ENCODE assay signal across 8 mouse cellular contexts in the genomic region with DNA sequence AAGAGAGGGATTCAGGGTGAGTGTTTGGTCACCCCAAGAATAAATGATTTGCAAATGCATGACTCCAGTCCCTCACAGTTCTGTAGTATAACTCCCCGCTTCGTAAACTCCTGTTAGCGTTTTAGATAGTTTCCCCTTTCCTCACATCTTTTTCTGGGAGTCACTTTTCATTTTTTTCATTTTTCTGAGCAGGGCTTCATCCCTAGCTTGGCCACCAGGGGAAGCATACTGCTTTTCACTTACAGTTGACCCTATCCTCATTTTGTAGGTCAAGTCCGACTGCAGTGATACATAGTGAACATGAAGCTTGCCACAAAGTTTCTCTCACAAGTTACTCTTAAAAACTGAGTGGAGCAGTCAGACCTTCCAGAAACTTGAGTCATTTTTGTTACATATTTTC. TPM values are rescaled to one million over a fixed set of nuclear protein-coding genes. Genes with fewer than 3 reads are reported as not detected.
DNase-seq lines count a peak whose midpoint lies in the region; ATAC-seq and TF ChIP-seq lines count a peak whose summit lies in the region.

No protein-coding gene starts in this region.

- 47% methylated on average over 4 of the region's 4 CpGs for WGBS in forebrain, embryonic 13.5 days
- 19% methylated on average over 4 of the region's 4 CpGs for WGBS in intestine, embryonic 14.5 days
- WGBS in liver, postnatal 0 days (ENCODE audit: insufficient replicate concordance), result 19% methylated on average over 4 of the region's 4 CpGs
- WGBS in neural tube, embryonic 13.5 days, result 60% methylated on average over 4 of the region's 4 CpGs

- TF ChIP-seq CTCF in G1E (IDR thresholded peaks at IDR 0.05; ENCODE audit: low read depth, low read length), result peak; percentile 73
- peak; percentile 60; the same call in 1 of the 2 replicates for TF ChIP-seq CTCF in brain, embryonic 14.5 days (IDR thresholded peaks at IDR 0.05; ENCODE audit: borderline replicate concordance, extremely low read depth, insufficient read depth, insufficient read length)
- peak; percentile 78 for TF ChIP-seq CTCF in liver, postnatal 0 days (IDR thresholded peaks at IDR 0.05; ENCODE audit: low read depth)

- H3K4me3 ChIP-seq in G1E (ENCODE audit: low read depth, low read length), result peak overlapping the region; percentile 87
- peak overlapping the region; percentile 75 for H3K4me3 ChIP-seq in forebrain, embryonic 13.5 days
- H3K4me3 ChIP-seq in intestine, embryonic 14.5 days (ENCODE audit: low read depth, low read length), result peak overlapping the region; percentile 98
- peak overlapping the region; percentile 91 for H3K4me3 ChIP-seq in liver, postnatal 0 days (ENCODE audit: low read depth, low read length)
- H3K4me3 ChIP-seq in neural tube, embryonic 13.5 days, result peak overlapping the region; percentile 95

- no peaks in the 10 kb centered on the region for H3K27me3 ChIP-seq in G1E (ENCODE audit: insufficient read depth, low read length)
- H3K27me3 ChIP-seq in forebrain, embryonic 13.5 days, result no peaks in the 10 kb centered on the region
- H3K27me3 ChIP-seq in intestine, embryonic 14.5 days (replicated peaks; ENCODE audit: control insufficient read depth, insufficient read depth, low read length), result no peaks in the 10 kb centered on the region
- no peaks in the 10 kb centered on the region for H3K27me3 ChIP-seq in liver, postnatal 0 days (ENCODE audit: insufficient read depth, low read length)
- no peaks in the 10 kb centered on the region for H3K27me3 ChIP-seq in neural tube, embryonic 13.5 days

- no peak for TF ChIP-seq EP300 in liver, postnatal 0 days (IDR thresholded peaks at IDR 0.05; ENCODE audit: low read depth)

- H3K9me3 ChIP-seq in G1E (replicated peaks), result no peaks in the 10 kb centered on the region
- H3K9me3 ChIP-seq in forebrain, embryonic 13.5 days (replicated peaks), result no peaks in the 10 kb centered on the region
- H3K9me3 ChIP-seq in intestine, embryonic 14.5 days (ENCODE audit: control insufficient read depth, low read length), result no peaks in the 10 kb centered on the region
- H3K9me3 ChIP-seq in liver, postnatal 0 days (ENCODE audit: low read length), result no peaks in the 10 kb centered on the region
- no peaks in the 10 kb centered on the region for H3K9me3 ChIP-seq in neural tube, embryonic 13.5 days

- H3K9ac ChIP-seq in forebrain, embryonic 13.5 days, result peak overlapping the region; percentile 88
- peak overlapping the region; percentile 96; the same call in 1 of the 2 replicates for H3K9ac ChIP-seq in intestine, embryonic 14.5 days (ENCODE audit: low read length)
- peak overlapping the region; percentile 95; the same call in 1 of the 2 replicates for H3K9ac ChIP-seq in liver, postnatal 0 days (replicated peaks)
- H3K9ac ChIP-seq in neural tube, embryonic 13.5 days, result peak overlapping the region; percentile 89

- H3K4me2 ChIP-seq in forebrain, embryonic 13.5 days, result peak overlapping the region; percentile 96
- H3K4me2 ChIP-seq in intestine, embryonic 14.5 days (ENCODE audit: low read length), result peak overlapping the region; percentile 70
- peak overlapping the region; percentile 98 for H3K4me2 ChIP-seq in liver, postnatal 0 days (ENCODE audit: low read depth, low read length)
- H3K4me2 ChIP-seq in neural tube, embryonic 13.5 days, result peak overlapping the region; percentile 88

- no peak overlapping the region for H3K27ac ChIP-seq in forebrain, embryonic 13.5 days
- H3K27ac ChIP-seq in intestine, embryonic 14.5 days (ENCODE audit: low read depth), result no peak overlapping the region
- H3K27ac ChIP-seq in liver, postnatal 0 days (ENCODE audit: low read depth), result no peak overlapping the region
- H3K27ac ChIP-seq in neural tube, embryonic 13.5 days (replicated peaks), result no peak overlapping the region

- H3K36me3 ChIP-seq in G1E (replicated peaks), result peaks cover 42% of the 10 kb centered on the region
- peaks cover 7% of the 10 kb centered on the region for H3K36me3 ChIP-seq in forebrain, embryonic 13.5 days (ENCODE audit: poor library complexity, severe bottlenecking)
- peaks cover 16% of the 10 kb centered on the region; the same call in 1 of the 2 replicates for H3K36me3 ChIP-seq in intestine, embryonic 14.5 days (ENCODE audit: control insufficient read depth, insufficient read depth, low read length)
- H3K36me3 ChIP-seq in liver, postnatal 0 days (replicated peaks; ENCODE audit: insufficient read depth, low read length), result peaks cover 7% of the 10 kb centered on the region
- peaks cover 11% of the 10 kb centered on the region; the same call in 1 of the 2 replicates for H3K36me3 ChIP-seq in neural tube, embryonic 13.5 days

- ATAC-seq in G1E (ENCODE audit: extremely low read depth, insufficient number of reproducible peaks, low FRiP score, poor library complexity, severe bottlenecking), result no peak
- ATAC-seq in forebrain, embryonic 13.5 days, result no peak
- no peak for ATAC-seq in intestine, embryonic 14.5 days (replicated peaks; ENCODE audit: low FRiP score, low TSS enrichment, low read depth)
- no peak for ATAC-seq in liver, postnatal 0 days
- ATAC-seq in neural tube, embryonic 13.5 days (ENCODE audit: low read depth), result no peak

- H3K4me1 ChIP-seq in G1E (ENCODE audit: insufficient read depth, low read depth, low read length), result peaks cover 64% of the 10 kb centered on the region
- peaks cover 25% of the 10 kb centered on the region for H3K4me1 ChIP-seq in forebrain, embryonic 13.5 days
- H3K4me1 ChIP-seq in intestine, embryonic 14.5 days (replicated peaks; ENCODE audit: control insufficient read depth, insufficient read depth, low read length), result peaks cover 18% of the 10 kb centered on the region
- peaks cover 25% of the 10 kb centered on the region for H3K4me1 ChIP-seq in liver, postnatal 0 days (ENCODE audit: insufficient read depth)
- peaks cover 25% of the 10 kb centered on the region for H3K4me1 ChIP-seq in neural tube, embryonic 13.5 days (replicated peaks)

- TF ChIP-seq POLR2A in brain, embryonic 14.5 days (IDR thresholded peaks at IDR 0.05; ENCODE audit: borderline replicate concordance, extremely low read depth, insufficient read depth, insufficient read length, poor library complexity, severe bottlenecking), result no peak

- peak; percentile 42 for DNase-seq in G1E (ENCODE audit: low spot score)
- peak; percentile 37 for DNase-seq in brain, embryonic 14.5 days (ENCODE audit: low read depth)
- DNase-seq in intestine, embryonic 14.5 days (ENCODE audit: low spot score), result peak; percentile 68
- DNase-seq in liver, postnatal 0 days, result peak; percentile 36
- no peak for DNase-seq in layer of hippocampus, postnatal 36 days
- DNase-seq in left cerebral cortex, adult 18-20 months (ENCODE audit: low spot score in 2 of 2), result no peak

RNA-seq across cellular contexts. Expression of a gene that starts 2.0 kb away (rescaled TPM):
- total RNA-seq in G1E (2014; fragmentation: Nextera tagmentation) (304 and 341 TPM in 2 replicates), G1E (2017) (104 and 125 TPM in 2 replicates)
- polyA plus RNA-seq in G1E (2012), result 84.4 and 93.1 TPM in 2 replicates
- 14.9 and 19.1 TPM in 2 replicates for polyA plus RNA-seq in brain, embryonic 14.5 days (2012; rRNA removed)
- polyA plus RNA-seq in forebrain, embryonic 13.5 days (2015; fragmentation: Nextera tagmentation; extraction: Ambion mirVana), result 8.0 and 8.4 TPM in 2 replicates
- 15.9 and 16.7 TPM in 2 replicates for polyA plus RNA-seq in intestine, embryonic 14.5 days (2014; fragmentation: Nextera tagmentation; extraction: Ambion mirVana)
- polyA plus RNA-seq in liver, postnatal 0 days (2015; fragmentation: Nextera tagmentation; extraction: Ambion mirVana), result 3.6 and 4.8 TPM in 2 replicates
- polyA plus RNA-seq in neural tube, embryonic 13.5 days (2015; fragmentation: Nextera tagmentation; extraction: Ambion mirVana), result 5.8 and 6.8 TPM in 2 replicates
- total RNA-seq in layer of hippocampus, postnatal 36 days (2021), result 10 to 100 TPM; 18.2 to 18.3 TPM
- 10 to 100 TPM; 16.4 to 18.9 TPM for total RNA-seq in left cerebral cortex, adult 18-20 months (2021)

Comparison
In these comparisons a context has a peak if more than half of its experiments do, and no peak if none do; other contexts are left out.
1. DNase-seq: peak in G1E (single experiment), brain, embryonic 14.5 days (single experiment), intestine, embryonic 14.5 days (single experiment) and liver, postnatal 0 days (single experiment); none in layer of hippocampus, postnatal 36 days (0 of 2) and left cerebral cortex, adult 18-20 months (0 of 2).
2. Peak in every context shown above with its lines, with median percentiles within 50 percentile points of each other: H3K4me3 ChIP-seq, CTCF ChIP-seq, H3K4me2 ChIP-seq and H3K9ac ChIP-seq.